Mouse (Mus musculus): ENCODE measurements around the gene Gm28551.
"Not testable (repeated sequence)": the region's sequence is repeated elsewhere in the genome, so short reads cannot be mapped to it uniquely, and the experiment has no call there.

- not testable (repeated sequence) for TF ChIP-seq CTCF, POLR2A (IDR thresholded peaks at IDR 0.05; ENCODE audit: extremely low read depth, insufficient read depth, low read length)
These were observed 15.1 kb downstream of the Gm28551 start for GRCm38 (mm10) chr1:53337403-53337802.

Measured in cortical plate, adult 2 months (tissue).